Mouse (Mus musculus): Measurements from ENCODE around the gene Hdac1.

Gene Hdac1

DNA sequence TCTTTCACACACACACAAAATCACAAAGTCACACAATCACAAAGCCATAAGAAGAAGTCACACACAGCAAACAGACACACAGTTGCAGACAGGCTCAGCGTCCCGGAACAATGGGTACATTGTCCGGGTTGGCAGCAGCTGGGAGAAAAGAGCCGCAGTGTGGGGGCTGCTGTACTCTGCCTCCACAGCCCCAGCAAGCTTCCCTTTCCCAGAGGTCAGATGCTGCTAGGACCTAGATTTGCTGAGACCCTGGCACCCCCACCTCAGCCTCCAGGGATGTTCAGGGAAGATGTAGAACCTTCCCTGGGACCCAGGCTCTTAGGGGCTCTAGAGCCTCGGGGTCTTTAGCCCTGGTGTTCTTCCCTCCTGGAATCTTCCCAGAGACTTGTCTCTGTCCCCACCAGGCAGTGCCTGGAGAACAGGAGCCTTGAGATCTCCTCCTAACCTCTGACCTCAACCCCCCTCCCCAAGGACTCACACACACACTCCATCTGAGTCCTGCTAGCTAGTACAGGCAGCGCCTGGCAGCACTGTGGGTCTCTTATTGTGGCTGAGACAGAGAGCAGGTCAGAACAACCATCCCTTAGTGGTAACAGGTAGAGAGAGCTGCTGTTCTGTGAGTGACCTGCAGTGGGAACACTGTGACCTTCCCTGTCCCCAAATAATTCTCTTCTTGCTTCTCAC is 31.0 kb downstream of the Hdac1 start:
- no peak for DNase-seq (ENCODE audit: low read depth, low spot score)

DNA sequence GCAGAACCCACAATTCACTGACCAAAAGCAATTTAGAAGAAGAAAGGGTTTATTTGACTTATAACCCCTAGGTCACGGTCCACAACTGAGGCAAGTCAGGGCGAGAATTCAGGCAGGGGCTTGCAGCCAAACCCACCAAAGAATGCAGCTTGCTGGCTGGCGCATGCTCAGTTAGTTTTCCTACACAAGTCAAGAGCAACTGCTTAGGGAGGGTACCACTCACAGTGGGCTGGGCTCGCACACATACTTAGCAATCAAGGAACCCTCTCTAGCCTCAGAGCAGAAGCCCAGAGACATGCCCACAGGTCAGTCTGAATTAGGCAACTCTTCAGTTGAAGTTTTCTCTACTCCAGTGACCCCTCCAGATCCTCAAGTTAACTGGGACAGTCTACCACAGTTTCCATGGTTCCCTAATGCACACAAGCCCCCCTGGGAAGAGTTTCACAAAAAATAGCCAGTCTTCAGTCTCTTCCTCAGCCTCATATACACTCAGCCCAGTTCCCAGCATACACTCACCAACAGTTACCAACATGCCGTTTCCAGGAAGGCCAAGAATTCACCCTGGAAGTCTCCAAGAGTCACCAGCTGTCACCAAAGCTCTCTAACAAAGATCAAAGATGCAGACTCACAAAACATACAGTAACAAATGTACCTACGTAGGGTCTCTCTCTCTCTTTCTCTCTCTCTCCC is 31.6 kb downstream of the Hdac1 start:
- DNase-seq (ENCODE audit: low read depth, low spot score) = no peak

DNA sequence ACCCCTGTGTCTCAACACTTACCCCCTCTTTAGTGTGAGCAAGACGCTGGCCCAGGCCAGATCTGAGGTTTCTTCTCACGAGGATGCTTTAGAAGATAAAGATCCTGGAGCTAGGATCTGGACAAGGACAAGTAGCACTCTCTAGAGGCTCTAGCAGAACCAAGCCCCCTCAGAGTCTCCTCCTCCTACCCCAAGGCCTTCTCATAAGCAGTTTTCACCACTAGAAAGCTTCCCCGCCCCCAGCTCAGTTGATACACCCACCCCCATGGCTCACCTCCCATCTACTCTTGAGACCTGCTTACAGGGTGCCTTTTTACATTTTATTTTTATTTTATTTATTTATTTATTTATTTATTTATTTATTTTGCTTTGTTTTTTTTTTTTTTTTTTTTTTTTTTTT is 32.9 kb downstream of the Hdac1 start:
- no peak for DNase-seq (ENCODE audit: low read depth, low spot score)

DNA sequence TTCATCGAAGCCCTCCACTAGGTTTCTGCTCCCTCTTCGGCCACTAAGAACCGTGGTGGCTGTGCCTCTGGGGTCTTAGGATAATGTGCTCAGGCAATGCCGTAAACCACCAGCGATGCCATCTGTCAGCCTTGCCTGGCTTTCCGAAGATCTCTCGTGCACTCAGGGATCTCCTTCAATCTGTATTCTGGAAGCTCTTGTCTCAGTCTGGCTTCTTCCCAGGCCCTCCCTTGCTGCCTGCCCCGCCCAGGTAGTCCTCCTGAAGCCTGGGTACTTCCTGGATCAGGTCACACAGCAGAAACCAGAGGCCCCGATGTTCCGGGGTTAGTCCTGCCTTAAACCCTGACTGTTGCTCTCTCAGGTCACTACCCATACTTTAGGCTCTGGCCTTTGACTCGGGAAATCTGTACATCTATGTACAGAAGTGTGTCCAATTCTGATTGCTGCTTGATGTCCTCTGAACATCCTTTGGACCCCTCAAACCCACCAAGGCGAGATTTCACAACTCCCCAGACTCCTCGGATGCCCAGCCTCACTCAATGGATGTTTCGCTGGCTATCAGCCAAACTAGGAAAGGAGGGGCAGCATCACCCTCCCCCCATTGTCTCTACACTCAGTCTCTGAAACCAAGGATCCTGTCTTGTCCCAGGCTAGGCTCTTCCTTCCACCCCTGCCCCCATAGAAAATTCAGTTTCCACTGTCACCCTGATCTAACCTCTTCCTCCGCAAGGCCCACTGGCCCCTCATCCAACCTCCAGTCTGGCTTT is 33.5 kb downstream of the Hdac1 start:
- no peak for DNase-seq (ENCODE audit: low read depth, low spot score)

DNA sequence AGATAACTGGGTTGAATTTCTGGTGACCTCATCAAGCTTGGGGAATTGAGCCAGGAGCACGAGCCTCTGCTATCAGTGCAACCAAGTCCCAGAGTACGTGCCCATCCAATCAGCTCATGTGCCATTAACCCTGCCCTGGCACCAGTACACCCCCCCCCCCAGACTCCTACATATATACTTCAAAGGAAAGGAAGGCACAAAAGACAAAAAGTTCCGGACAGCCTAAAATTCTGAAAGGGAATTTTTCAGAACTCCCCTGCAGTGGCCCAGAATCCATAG is 34.3 kb downstream of the Hdac1 start:
- DNase-seq (ENCODE audit: low read depth, low spot score) = no peak

DNA sequence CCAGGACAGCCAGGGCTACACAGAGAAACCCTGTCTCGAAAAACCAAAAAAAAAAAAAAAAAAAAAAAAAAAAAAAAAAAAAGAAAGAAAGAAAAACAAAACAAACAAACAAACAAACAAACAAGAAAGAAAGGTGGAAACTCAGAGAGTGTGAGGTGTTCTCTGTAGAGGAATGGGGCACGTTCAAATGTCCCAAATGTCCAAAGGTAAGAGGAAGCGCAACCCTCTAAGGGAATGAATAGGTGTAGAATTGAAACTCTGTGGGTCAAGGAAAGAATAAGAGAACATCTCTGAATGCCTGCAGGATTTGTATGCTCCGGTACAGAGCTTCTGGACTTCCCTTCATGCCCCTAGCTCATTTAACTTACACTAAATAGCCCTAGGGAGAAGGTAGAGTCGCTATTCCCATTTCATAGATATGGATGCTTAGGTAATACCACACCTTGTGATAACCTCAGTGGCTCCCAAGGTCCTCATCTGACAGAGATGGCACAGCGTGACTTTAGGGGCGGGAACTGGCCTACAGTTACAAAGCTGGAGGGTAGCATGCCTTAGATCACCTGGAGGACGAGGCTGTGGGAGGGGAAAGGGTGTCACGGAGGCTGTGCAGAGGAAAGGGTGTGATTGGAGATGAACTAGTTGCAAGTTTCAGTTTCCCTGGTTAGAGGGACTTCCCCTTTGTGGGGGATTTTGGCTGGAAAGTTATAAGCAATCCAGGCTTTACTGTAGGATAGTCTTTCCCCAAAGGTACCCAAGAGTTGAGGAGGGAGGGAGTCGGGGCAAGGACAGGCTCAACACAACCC is 34.9 kb downstream of the Hdac1 start:
- DNase-seq (ENCODE audit: low read depth, low spot score) = no peak

DNA sequence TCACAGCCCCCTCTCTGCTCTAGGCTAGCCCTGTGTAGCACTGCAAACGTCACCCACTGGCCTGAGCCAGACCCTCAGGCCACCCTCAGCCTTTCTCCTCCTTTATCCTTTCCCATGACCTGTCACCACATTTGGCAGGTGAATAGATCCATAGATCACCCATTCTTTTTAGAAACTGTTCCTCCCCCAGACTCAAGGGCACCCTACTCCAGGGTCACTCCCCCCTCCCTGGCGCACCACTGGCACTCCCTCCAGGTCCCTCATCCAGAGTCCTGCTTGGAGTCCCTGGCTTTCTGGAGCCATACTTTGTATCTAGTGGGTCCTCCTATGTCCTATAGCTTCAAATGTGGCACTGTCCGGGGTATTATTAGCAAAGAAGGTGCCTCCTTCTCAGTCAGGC is 37.0 kb downstream of the Hdac1 start:
- no peak for DNase-seq (ENCODE audit: low read depth, low spot score)

DNA sequence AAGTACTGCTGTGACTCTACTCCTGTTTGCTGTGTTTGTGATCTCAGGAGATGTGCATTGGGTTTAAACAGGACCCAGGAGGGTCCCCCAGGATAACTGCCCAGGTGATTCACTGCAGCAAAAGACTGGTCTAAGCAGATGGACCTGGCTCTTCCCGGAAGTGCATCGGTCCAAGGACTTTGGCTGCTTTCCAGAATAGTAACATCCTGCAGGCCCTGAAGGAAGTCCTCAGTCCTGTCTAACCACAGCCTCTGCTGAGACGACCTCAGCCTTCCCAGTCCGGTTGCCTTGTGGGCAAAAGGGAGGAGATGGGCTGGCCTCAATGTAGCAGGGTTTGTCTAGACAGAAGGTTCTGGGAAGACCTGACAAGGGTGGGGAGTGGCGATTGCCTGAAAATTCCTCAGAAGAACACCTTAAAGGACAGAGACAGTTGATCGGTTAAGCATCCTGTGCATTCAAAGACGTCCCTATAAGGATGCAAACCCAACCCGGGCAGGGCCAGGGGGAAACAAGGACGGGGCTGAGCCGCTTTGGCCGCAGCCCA is 39.5 kb downstream of the Hdac1 start:
- no peak for DNase-seq (ENCODE audit: low read depth, low spot score)

DNA sequence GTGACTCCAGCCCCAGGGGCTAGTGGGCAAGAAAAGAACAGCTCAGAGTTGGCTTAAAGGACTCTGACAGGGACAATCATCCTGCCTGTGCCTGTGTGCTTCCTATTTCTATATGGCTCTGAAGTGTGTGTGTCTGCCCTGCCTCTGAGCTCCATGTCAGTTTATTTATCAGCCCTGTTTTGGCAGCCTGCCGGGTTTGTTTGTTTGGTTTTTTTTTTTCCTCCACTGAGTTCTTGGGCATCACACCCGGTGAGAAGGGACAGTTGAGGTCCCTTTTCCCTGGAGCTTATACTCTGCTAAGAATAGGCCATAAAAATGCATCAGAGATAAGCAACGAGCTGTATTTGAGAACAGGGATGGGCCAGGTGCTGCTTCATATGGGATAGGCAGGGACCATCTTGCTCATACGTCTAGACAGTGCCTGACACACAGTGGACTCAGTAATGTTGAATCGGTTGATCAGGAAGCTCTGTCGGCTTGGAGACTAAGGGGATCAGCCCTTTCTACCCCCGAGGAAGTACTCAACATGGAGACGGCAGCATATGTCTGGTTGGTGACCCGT is 40.1 kb downstream of the Hdac1 start:
- DNase-seq (ENCODE audit: low read depth, low spot score) = no peak

DNA sequence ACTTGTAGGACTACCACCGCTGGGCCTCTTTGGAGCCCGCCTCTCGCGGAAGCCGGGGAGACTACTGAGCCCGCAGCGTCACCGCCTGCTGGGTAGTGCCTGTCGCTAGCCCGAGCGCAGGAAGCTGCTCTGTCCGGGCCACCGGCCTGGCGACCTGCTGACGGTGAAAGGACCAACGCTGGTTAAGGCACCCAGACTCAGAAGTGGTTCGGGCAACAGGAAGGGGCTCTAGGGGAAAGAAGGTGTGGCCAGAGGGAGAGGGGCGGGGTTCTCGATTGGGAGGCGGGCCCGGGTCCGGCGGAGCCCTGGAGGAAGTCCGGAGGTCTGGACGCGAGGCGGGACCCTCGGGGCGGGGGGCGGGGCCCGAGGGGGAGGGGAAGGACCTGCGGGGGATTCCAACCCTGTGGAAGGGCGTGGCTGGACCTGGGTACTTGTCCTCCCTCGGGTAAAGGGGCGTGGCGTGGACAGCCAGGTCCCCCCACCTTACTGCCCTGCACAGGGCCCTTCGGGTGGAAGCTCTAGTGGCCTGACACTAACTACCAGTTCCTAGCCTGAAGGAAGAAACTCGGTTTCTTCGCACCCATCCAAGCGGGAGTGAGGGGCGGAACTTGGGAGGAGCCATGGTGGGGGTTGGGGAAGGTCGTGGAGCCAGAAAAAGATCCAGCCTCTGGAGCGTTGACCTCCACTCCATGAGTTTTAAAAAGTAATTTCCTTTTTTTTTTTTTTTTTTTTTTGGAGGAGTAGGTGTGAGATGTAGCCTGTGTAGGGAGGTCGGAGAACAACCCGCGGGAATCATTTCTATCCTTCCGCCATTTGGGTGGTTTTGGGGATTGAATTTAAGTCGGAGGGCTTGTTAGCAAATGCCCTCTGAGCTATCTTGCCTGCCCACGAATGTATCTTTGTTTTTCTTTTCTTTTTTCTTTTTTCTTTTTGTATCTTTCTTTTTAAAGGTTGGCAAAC is 41.6 kb downstream of the Hdac1 start:
- peak; percentile 80 for DNase-seq (ENCODE audit: low read depth, low spot score)

DNA sequence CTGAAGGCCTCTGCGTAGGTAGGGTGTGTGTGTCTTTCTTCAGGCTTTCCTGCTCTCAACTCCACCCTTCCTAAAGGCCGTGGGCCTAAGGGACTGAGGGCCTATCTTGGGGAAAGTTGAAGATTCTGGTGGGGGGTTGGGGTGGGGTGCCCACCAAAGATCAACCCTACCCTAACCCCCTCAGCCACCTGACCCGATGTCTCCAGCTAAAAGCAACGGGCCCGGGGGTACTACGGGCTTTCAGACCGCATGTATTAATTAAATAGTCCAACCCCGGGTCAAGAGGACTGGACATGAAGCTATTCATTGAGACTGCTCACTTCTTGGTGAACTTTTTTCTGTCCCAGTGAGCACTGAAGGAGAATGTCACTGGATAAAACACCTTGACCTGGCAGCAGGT is 42.5 kb downstream of the Hdac1 start:
- no peak for DNase-seq (ENCODE audit: low read depth, low spot score)

DNA sequence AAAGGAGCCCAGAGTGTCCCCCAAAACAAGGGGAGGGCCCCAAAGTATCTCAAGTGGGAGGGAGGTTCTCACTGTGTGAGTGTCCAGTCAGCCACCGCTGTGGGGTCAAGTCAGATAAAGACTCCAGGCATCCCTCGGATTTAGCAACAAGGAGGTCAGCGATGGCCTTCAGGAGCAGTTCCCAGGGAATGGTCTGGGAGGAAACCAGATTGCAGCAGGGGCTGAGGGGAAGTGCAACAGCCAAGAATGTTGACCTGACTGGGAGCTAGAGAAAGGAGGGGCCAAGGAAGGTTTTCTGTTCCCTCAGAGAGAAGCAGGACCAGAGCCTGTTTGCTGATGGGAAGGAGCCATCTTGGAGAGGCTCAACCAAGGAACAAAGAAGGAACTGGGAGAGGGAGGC is 43.6 kb downstream of the Hdac1 start:
- no peak for DNase-seq (ENCODE audit: low read depth, low spot score)

DNA sequence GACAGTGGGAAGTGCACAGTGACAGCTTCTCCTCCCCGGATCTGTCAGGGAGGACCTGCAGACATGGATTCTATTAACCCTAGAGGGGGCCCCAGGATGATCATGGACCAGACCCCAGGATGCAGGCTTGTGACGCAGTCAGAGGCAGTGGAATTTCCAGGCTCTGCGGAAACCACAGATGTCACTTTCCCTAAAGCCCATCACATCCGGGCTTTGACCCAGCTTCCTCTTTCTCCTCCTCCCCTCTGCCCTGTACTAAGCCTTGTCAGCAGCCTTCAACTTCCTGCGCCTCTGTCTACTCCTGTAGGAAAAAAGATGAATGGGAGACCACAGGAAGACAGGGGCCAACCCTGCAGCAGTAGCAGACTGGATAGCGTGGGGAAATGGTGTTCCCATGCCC is 45.9 kb downstream of the Hdac1 start:
- DNase-seq (ENCODE audit: low read depth, low spot score) = no peak

DNA sequence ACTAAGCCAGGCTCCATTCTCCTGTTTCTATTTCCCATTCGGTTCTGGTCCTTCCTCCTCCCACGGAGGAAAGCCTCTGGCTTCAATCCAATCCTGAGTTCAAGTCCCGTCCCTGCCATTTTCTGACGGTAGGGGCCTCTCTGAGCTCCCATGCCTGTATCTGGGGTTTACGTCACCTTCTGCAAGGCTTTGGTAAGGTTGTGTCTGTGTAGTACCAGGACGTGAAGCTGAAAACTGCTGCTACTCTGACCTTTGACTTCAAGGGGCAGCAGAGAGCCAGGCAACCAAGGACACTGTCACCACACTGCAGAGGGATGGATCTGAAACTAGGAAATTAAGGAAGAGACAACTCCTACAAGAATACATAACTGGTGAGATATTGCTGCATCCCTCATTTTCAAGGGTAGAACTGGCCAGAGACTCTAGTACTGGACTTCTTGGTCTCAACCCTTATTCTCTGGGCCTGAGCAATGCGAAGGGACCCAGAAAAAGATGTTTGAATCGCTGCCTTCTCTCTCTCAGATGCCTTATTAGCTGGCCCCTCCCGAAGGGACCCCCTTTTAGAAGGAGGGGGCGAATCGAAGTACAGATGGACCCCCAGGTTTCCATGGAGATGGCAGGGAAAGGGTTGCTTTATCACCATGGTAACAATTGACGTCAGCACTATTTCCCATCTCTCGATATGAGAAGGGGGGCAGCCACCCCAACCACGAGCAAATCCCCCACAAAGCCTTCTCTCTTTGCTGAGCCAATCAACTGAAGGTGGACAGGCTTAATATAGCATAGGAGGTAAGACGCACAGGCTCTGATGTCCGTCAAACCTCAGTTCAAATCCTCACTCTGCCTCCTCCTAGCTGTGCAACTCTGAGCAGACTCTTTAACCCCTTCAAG is 46.6 kb downstream of the Hdac1 start:
- DNase-seq (ENCODE audit: low read depth, low spot score) = no peak

DNA sequence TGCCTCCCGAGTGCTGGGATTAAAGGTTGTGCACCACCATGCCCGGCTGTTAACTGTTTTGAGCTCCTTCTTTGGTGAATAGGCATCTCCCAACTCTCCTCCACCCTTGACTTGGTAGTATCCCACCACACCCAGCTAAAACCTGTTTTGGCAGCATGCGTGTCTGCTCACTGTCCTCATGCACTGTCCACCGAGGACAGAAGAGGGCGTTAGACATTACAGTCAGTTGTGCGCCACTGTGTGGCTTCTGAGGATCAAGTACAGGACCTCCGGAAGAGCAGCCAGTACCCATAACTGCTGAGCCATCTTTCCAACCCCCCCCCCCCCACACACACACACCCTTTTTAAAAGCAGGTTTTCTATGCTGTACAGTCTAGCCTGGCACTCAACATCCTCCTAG is 47.8 kb downstream of the Hdac1 start:
- no peak for DNase-seq (ENCODE audit: low read depth, low spot score)

DNA sequence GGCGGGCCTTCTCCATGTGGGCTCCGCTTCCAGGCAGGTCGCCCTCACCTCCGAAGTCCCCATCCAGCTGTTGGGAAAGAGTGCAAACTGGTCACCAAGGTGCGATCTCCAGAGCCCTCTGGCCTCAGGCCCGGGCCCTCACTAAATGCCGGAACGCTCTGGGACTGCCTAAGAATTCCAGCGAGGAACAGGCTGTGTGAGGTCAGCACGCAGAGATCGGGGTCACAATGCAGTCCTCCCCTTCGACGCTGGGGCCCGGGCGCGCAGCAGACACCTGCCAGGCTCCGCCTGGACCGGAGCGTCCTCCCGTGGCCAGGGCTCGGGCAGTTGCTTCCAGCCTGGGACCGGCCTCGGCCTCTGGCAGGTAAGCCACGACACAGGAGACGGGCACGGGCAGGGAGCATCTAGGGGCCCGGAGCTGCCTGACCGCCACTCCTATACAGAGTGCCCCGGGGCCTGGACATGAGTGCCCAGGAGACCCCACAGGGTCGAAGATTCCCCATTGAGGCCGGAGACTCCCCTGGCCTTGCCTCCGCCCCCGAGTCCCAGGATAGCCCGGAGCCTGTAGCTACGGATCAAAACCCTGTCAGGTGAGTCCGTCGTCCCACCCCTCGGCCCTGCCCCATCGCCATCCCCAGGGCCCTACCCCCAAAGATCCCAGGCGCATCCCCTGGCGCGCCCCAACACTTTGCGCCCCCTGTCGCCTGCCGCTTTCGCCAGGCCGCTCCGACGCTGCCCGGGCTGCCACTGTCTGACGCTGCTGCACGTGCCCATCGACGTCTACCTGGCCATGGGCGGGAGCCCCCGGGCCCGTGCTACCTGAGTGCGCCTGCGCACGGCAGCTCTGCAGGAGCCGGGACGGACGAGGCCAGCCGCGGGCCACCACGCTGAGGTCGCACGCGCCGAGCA is 51.3 kb downstream of the Hdac1 start, which contains the start of the genes Tssk3 and Fam229a:
Gene Tssk3 (minus strand): TSS at position 51 of the 909 bp plus-strand sequence.
Gene Fam229a (plus strand): TSS at position 219 of the 909 bp plus-strand sequence.
- no peak for DNase-seq (ENCODE audit: low read depth, low spot score)

DNA sequence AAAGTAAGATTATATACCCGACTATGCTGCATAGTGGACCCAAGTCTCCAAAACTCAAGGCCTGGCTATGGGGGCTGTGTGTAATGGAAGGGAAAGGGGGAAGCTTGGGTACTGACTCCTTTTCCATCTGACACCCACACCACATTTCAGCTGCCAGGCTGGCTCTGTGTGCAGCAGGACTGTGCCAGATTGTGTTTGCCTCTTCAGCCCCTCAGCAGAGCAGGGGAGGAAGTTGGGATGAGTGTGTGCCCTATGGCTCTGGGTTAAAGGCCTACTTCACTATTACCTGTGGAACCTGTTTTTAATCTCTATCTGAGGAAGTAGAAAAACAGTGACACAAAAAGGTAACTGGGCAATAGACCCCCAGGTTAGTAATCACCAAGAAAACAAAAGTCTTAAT is 61.4 kb downstream of the Hdac1 start:
- DNase-seq (ENCODE audit: low read depth, low spot score) = no peak

DNA sequence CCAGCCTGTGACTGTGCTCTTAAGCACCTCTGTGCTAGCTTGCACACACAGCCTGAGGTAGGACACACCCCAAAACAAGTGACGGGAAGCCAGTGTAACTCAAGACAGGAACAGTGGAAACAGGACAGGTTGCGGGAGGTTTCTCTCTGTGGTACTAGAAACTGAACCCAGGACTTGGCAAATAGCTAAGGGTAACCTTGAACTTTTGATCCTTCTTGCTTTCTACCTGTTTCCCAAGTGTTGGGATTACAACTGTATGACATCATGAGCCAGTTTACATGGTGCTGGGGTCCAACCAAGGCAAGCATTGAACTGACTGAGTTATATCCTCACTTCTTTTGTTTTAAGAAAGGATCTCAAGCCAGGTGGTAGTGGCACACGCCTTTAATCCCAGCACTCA is 62.6 kb downstream of the Hdac1 start:
- DNase-seq (ENCODE audit: low read depth, low spot score) = no peak

Data from WW6 (cell line).